In genomic region chr2:132741862-132742347, GRCm38 (mm10) we compare ENCODE assay signal across 9 mouse cellular contexts. TPM values are rescaled to one million over a fixed set of nuclear protein-coding genes. Genes with fewer than 3 reads are reported as not detected.
DNase-seq lines count a peak whose midpoint lies in the region; ATAC-seq and TF ChIP-seq lines count a peak whose summit lies in the region.
"Had no signal": no experiment of that assay in that cellular context is flagged by ENCODE, and none has a peak within 500 bp of the region (broad histone marks: within the 10 kb centered on the region; RNA-seq: fewer than 3 reads in every experiment).

No protein-coding gene starts in this region.

- no peak overlapping the region for H3K4me2 ChIP-seq in hindbrain, embryonic 11.5 days (replicated peaks; ENCODE audit: low read depth, low read length)
- no peak overlapping the region for H3K4me2 ChIP-seq in hindbrain, embryonic 12.5 days (replicated peaks)
- H3K4me2 ChIP-seq in kidney, postnatal 0 days (ENCODE audit: low read length) = no peak overlapping the region
- H3K4me2 ChIP-seq in midbrain, embryonic 15.5 days = no peak overlapping the region

- no peak overlapping the region for H3K4me3 ChIP-seq in hindbrain, embryonic 11.5 days (ENCODE audit: low read depth, low read length)
- H3K4me3 ChIP-seq in hindbrain, embryonic 12.5 days = no peak overlapping the region
- H3K4me3 ChIP-seq in kidney, postnatal 0 days (replicated peaks; ENCODE audit: low read depth, low read length) = no peak overlapping the region
- no peak overlapping the region for H3K4me3 ChIP-seq in midbrain, embryonic 15.5 days

- no peaks in the 10 kb centered on the region for H3K27me3 ChIP-seq in hindbrain, embryonic 11.5 days (ENCODE audit: control insufficient read depth, insufficient read depth, low read length)
- H3K27me3 ChIP-seq in hindbrain, embryonic 12.5 days = no peaks in the 10 kb centered on the region
- no peaks in the 10 kb centered on the region for H3K27me3 ChIP-seq in kidney, postnatal 0 days (ENCODE audit: insufficient read depth, low read length)
- H3K27me3 ChIP-seq in midbrain, embryonic 15.5 days (replicated peaks) = no peaks in the 10 kb centered on the region

- ATAC-seq in hindbrain, embryonic 11.5 days (ENCODE audit: low FRiP score) = peak; percentile 60
- ATAC-seq in hindbrain, embryonic 12.5 days (ENCODE audit: low FRiP score) = no peak
- ATAC-seq in kidney, postnatal 0 days (replicated peaks; ENCODE audit: low FRiP score, low read depth) = peak; percentile 63; the same call in 1 of the 2 replicates
- 0 out of 2 replicates have a peak, but pooled peaks have one; percentile 30 for ATAC-seq in midbrain, embryonic 15.5 days (replicated peaks)
- no peak for ATAC-seq in megakaryocyte-erythroid progenitor cell, adult 5-6 weeks (replicated peaks; ENCODE audit: low FRiP score, low TSS enrichment, poor library complexity, severe bottlenecking)

- TF ChIP-seq CTCF in kidney, postnatal 0 days (IDR thresholded peaks at IDR 0.05; ENCODE audit: low read depth) = peak; percentile 10; the same call in 1 of the 2 replicates

- 45% methylated on average over 8 of the region's 8 CpGs for WGBS in hindbrain, embryonic 11.5 days
- WGBS in hindbrain, embryonic 12.5 days = 35% methylated on average over 8 of the region's 8 CpGs
- 41% methylated on average over 8 of the region's 8 CpGs for WGBS in kidney, postnatal 0 days
- WGBS in midbrain, embryonic 15.5 days = 38% methylated on average over 8 of the region's 8 CpGs

- H3K4me1 ChIP-seq in hindbrain, embryonic 11.5 days (replicated peaks; ENCODE audit: control insufficient read depth, insufficient read depth, low read length) = no peaks in the 10 kb centered on the region
- peaks cover 5% of the 10 kb centered on the region for H3K4me1 ChIP-seq in hindbrain, embryonic 12.5 days
- no peaks in the 10 kb centered on the region for H3K4me1 ChIP-seq in kidney, postnatal 0 days (replicated peaks; ENCODE audit: insufficient read depth, low read length)
- no peaks in the 10 kb centered on the region for H3K4me1 ChIP-seq in midbrain, embryonic 15.5 days

- H3K27ac ChIP-seq in hindbrain, embryonic 11.5 days (ENCODE audit: low read depth, low read length) = no peak overlapping the region
- H3K27ac ChIP-seq in hindbrain, embryonic 12.5 days = no peak overlapping the region
- no peak overlapping the region for H3K27ac ChIP-seq in kidney, postnatal 0 days
- no peak overlapping the region for H3K27ac ChIP-seq in midbrain, embryonic 15.5 days

- peak; percentile 14 for DNase-seq in hindbrain, embryonic 11.5 days (ENCODE audit: low spot score)
- peak; percentile 93 for DNase-seq in brain, adult 2 months (ENCODE audit: low read depth, low spot score)
- DNase-seq in kidney, postnatal 0 days (ENCODE audit: low spot score) = peak; percentile 14
- DNase-seq in spleen, adult 12 weeks (ENCODE audit: low spot score) = no peak
- DNase-seq in thymus, postnatal 0 days (ENCODE audit: low spot score) = no peak
- DNase-seq: lung, adult 2 months had no signal

- no peak overlapping the region for H3K9ac ChIP-seq in hindbrain, embryonic 11.5 days (ENCODE audit: low read depth, low read length)
- no peak overlapping the region for H3K9ac ChIP-seq in hindbrain, embryonic 12.5 days
- no peak overlapping the region for H3K9ac ChIP-seq in kidney, postnatal 0 days (ENCODE audit: low read depth, low read length)
- no peak overlapping the region for H3K9ac ChIP-seq in midbrain, embryonic 15.5 days

- H3K36me3 ChIP-seq in hindbrain, embryonic 11.5 days (ENCODE audit: control insufficient read depth, insufficient read depth, low read length) = no peaks in the 10 kb centered on the region
- H3K36me3 ChIP-seq in hindbrain, embryonic 12.5 days = no peaks in the 10 kb centered on the region
- no peaks in the 10 kb centered on the region for H3K36me3 ChIP-seq in kidney, postnatal 0 days (ENCODE audit: insufficient read depth, low read length)
- H3K36me3 ChIP-seq in midbrain, embryonic 15.5 days (replicated peaks) = no peaks in the 10 kb centered on the region

- no peaks in the 10 kb centered on the region for H3K9me3 ChIP-seq in hindbrain, embryonic 11.5 days (ENCODE audit: control insufficient read depth, low read length)
- no peaks in the 10 kb centered on the region for H3K9me3 ChIP-seq in hindbrain, embryonic 12.5 days (replicated peaks)
- no peaks in the 10 kb centered on the region for H3K9me3 ChIP-seq in kidney, postnatal 0 days (replicated peaks; ENCODE audit: low read length)
- no peaks in the 10 kb centered on the region for H3K9me3 ChIP-seq in midbrain, embryonic 15.5 days

RNA-seq across cellular contexts. Expression of gene Chgb, which starts 39.2 kb away (rescaled TPM):
- 23.8 and 27.5 TPM in 2 replicates for polyA plus RNA-seq in hindbrain, embryonic 11.5 days (2014; fragmentation: Nextera tagmentation; extraction: Ambion mirVana)
- polyA plus RNA-seq in hindbrain, embryonic 12.5 days (2016; fragmentation: Nextera tagmentation; extraction: Ambion mirVana) = 53.8 and 56.2 TPM in 2 replicates
- polyA plus RNA-seq in kidney, postnatal 0 days (2015; fragmentation: Nextera tagmentation; extraction: Ambion mirVana) = 0.17 and 0.49 TPM in 2 replicates
- 87.9 and 97.5 TPM in 2 replicates for polyA plus RNA-seq in midbrain, embryonic 15.5 days (2015; fragmentation: Nextera tagmentation; extraction: Ambion mirVana)
- total RNA-seq in megakaryocyte-erythroid progenitor cell, adult 5-6 weeks (2014; fragmentation: Nextera tagmentation) = not detected in 2 replicates
- total RNA-seq in megakaryocyte-erythroid progenitor cell, adult 5-6 weeks (2017) = 0.28 and 0.53 TPM in 2 replicates
- polyA plus RNA-seq in thymus, postnatal 0 days (2015; fragmentation: Nextera tagmentation; extraction: Ambion mirVana) = 0.18 and 0.19 TPM in 2 replicates

RNA-seq across cellular contexts. Expression of gene Shld1, which starts 55.2 kb away (rescaled TPM):
- 18.0 and 20.0 TPM in 2 replicates for polyA plus RNA-seq in hindbrain, embryonic 11.5 days (2014; fragmentation: Nextera tagmentation; extraction: Ambion mirVana)
- 18.4 and 19.9 TPM in 2 replicates for polyA plus RNA-seq in hindbrain, embryonic 12.5 days (2016; fragmentation: Nextera tagmentation; extraction: Ambion mirVana)
- 14.1 and 17.7 TPM in 2 replicates for polyA plus RNA-seq in kidney, postnatal 0 days (2015; fragmentation: Nextera tagmentation; extraction: Ambion mirVana)
- 21.4 and 21.8 TPM in 2 replicates for polyA plus RNA-seq in midbrain, embryonic 15.5 days (2015; fragmentation: Nextera tagmentation; extraction: Ambion mirVana)
- total RNA-seq in megakaryocyte-erythroid progenitor cell, adult 5-6 weeks (2014; fragmentation: Nextera tagmentation) = 1.5 and 6.1 TPM in 2 replicates
- 5.2 and 6.2 TPM in 2 replicates for total RNA-seq in megakaryocyte-erythroid progenitor cell, adult 5-6 weeks (2017)
- polyA plus RNA-seq in thymus, postnatal 0 days (2015; fragmentation: Nextera tagmentation; extraction: Ambion mirVana) = 17.8 and 20.7 TPM in 2 replicates

Comparison
In these comparisons a context has a peak if more than half of its experiments do, and no peak if none do; other contexts are left out.
1. ATAC-seq: peak in hindbrain, embryonic 11.5 days (single experiment), kidney, postnatal 0 days (single experiment) and midbrain, embryonic 15.5 days (single experiment); none in hindbrain, embryonic 12.5 days (single experiment) and megakaryocyte-erythroid progenitor cell, adult 5-6 weeks (single experiment).
2. DNase-seq: peak in hindbrain, embryonic 11.5 days (single experiment), brain, adult 2 months (single experiment) and kidney, postnatal 0 days (single experiment); none in spleen, adult 12 weeks (single experiment) and thymus, postnatal 0 days (single experiment).
3. RNA of gene Chgb, which starts 39.2 kb away (polyA plus RNA-seq): 87.9 to 97.5 TPM in midbrain, embryonic 15.5 days, 53.8 to 56.2 TPM in hindbrain, embryonic 12.5 days and 23.8 to 27.5 TPM in hindbrain, embryonic 11.5 days; 0.17 to 0.49 TPM in kidney, postnatal 0 days and 0.18 to 0.19 TPM in thymus, postnatal 0 days; every median in the first group is over 10 times any median in the second.